Mouse (Mus musculus): ENCODE data around the gene Zscan26. TPM values are rescaled to one million over a fixed set of nuclear protein-coding genes. Genes with fewer than 3 reads are reported as not detected.

Gene Zscan26
- total RNA-seq, 2 experiments from 2014 or later, result 1.7 to 4.8 TPM

DNA sequence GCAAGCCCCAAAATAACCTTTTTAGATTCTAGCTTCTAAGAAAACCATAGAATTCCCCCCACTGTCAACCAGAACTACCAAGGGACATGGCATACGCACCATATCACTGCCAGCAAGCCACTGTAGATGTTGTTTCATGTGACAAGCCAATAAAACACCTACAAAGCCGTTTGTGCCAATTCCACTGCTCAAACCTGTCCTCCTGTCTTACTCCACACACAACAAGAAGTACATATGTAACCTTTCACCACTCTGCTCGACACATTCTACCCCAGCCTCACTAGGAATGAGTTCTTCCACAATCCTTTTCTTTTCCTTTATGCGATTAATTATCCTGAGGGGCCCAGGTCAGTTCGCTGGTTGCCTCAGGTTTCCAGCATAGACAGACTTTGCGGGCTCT is 57.9 kb downstream of the Zscan26 start:
- no peak for ATAC-seq (replicated peaks; ENCODE audit: low FRiP score, poor library complexity, severe bottlenecking)

DNA sequence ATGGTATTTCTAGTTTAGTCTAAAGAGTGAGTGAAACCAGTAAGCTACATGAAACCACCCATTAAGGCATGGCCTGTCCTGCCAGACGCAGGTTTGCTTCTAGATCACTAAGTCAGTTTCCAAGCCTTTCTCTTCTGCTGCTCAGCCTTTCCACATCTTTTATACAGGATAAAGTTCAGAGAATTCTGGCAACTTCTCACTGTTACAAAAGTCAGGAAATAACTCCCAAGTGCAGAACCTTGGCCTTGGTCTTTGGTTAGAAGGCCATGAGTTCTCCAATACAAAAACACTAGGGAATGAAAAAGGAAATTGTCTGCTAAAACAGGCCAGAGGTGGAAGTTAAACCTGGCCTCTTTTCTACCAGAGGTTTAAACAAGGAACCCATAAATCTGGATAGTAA is 58.3 kb downstream of the Zscan26 start:
- ATAC-seq (replicated peaks; ENCODE audit: low FRiP score, poor library complexity, severe bottlenecking), result no peak

Other genes with a start within 250 kb of the Zscan26 start
- gene Gpx5, start 161.0 kb downstream of the Zscan26 start, total RNA-seq (2015; ENCODE audit: low replicate concordance), result not detected in 2 replicates
- gene Gpx5, start 161.0 kb downstream of the Zscan26 start, total RNA-seq (2017; ENCODE audit: low replicate concordance), result not detected in 2 replicates
- not detected in 2 replicates for gene Gpx6, start 141.6 kb downstream of the Zscan26 start, total RNA-seq (2015; ENCODE audit: low replicate concordance)
- gene Gpx6, start 141.6 kb downstream of the Zscan26 start, total RNA-seq (2017; ENCODE audit: low replicate concordance), result not detected in 2 replicates
- not detected in 2 replicates for gene Olfr1367, start 106.8 kb downstream of the Zscan26 start, total RNA-seq (2015; ENCODE audit: low replicate concordance)
- gene Olfr1367, start 106.8 kb downstream of the Zscan26 start, total RNA-seq (2017; ENCODE audit: low replicate concordance), result not detected in 2 replicates
- 0.84 TPM in 1 of 2 replicates, not detected in the other for gene Zscan12, start 90.9 kb downstream of the Zscan26 start, total RNA-seq (2015; ENCODE audit: low replicate concordance)
- gene Zscan12, start 90.9 kb downstream of the Zscan26 start, total RNA-seq (2017; ENCODE audit: low replicate concordance), result 0.70 and 1.4 TPM in 2 replicates
- gene Zkscan3, start 51.0 kb downstream of the Zscan26 start, total RNA-seq (2015; ENCODE audit: low replicate concordance), result 16.9 and 23.6 TPM in 2 replicates
- gene Zkscan3, start 51.0 kb downstream of the Zscan26 start, total RNA-seq (2017; ENCODE audit: low replicate concordance), result 13.9 and 19.9 TPM in 2 replicates
- not detected in 2 replicates for gene Pgbd1, start 12.7 kb downstream of the Zscan26 start, total RNA-seq (2015; ENCODE audit: low replicate concordance)
- 1.1 TPM in 1 of 2 replicates, not detected in the other for gene Pgbd1, start 12.7 kb downstream of the Zscan26 start, total RNA-seq (2017; ENCODE audit: low replicate concordance)
- 1.3 TPM in 1 of 2 replicates, not detected in the other for gene Nkapl, start 14.8 kb upstream of the Zscan26 start, total RNA-seq (2015; ENCODE audit: low replicate concordance)
- not detected in 2 replicates for gene Nkapl, start 14.8 kb upstream of the Zscan26 start, total RNA-seq (2017; ENCODE audit: low replicate concordance)
- gene Zkscan4, start 25.2 kb upstream of the Zscan26 start, total RNA-seq (2015; ENCODE audit: low replicate concordance), result not detected in 2 replicates
- not detected in 2 replicates for gene Zkscan4, start 25.2 kb upstream of the Zscan26 start, total RNA-seq (2017; ENCODE audit: low replicate concordance)
- not detected in 2 replicates for gene Gm10065, start 25.7 kb upstream of the Zscan26 start, total RNA-seq (2015; ENCODE audit: low replicate concordance)
- not detected in 2 replicates for gene Gm10065, start 25.7 kb upstream of the Zscan26 start, total RNA-seq (2017; ENCODE audit: low replicate concordance)
- gene AK157302, start 41.5 kb upstream of the Zscan26 start, total RNA-seq (2015; ENCODE audit: low replicate concordance), result 0.77 and 5.6 TPM in 2 replicates
- 7.8 and 15.1 TPM in 2 replicates for gene AK157302, start 41.5 kb upstream of the Zscan26 start, total RNA-seq (2017; ENCODE audit: low replicate concordance)
- 12.1 TPM in 1 of 2 replicates, not detected in the other for gene Gm11273, start 47.7 kb upstream of the Zscan26 start, total RNA-seq (2015; ENCODE audit: low replicate concordance)
- 1.3 TPM in 1 of 2 replicates, not detected in the other for gene Gm11273, start 47.7 kb upstream of the Zscan26 start, total RNA-seq (2017; ENCODE audit: low replicate concordance)
- gene Zkscan8, start 77.4 kb upstream of the Zscan26 start, total RNA-seq (2015; ENCODE audit: low replicate concordance), result 2.1 and 5.4 TPM in 2 replicates
- 1.7 and 3.4 TPM in 2 replicates for gene Zkscan8, start 77.4 kb upstream of the Zscan26 start, total RNA-seq (2017; ENCODE audit: low replicate concordance)
- gene Olfr1366, start 89.1 kb upstream of the Zscan26 start, total RNA-seq (2015; ENCODE audit: low replicate concordance), result not detected in 2 replicates
- not detected in 2 replicates for gene Olfr1366, start 89.1 kb upstream of the Zscan26 start, total RNA-seq (2017; ENCODE audit: low replicate concordance)
- not detected in 2 replicates for gene Olfr1535, start 106.2 kb upstream of the Zscan26 start, total RNA-seq (2015; ENCODE audit: low replicate concordance)
- 0.84 TPM in 1 of 2 replicates, not detected in the other for gene Olfr1535, start 106.2 kb upstream of the Zscan26 start, total RNA-seq (2017; ENCODE audit: low replicate concordance)
- gene Olfr1364, start 128.0 kb upstream of the Zscan26 start, total RNA-seq (2015; ENCODE audit: low replicate concordance), result not detected in 2 replicates
- gene Olfr1364, start 128.0 kb upstream of the Zscan26 start, total RNA-seq (2017; ENCODE audit: low replicate concordance), result not detected in 2 replicates
- not detected in 2 replicates for gene Olfr1362, start 160.3 kb upstream of the Zscan26 start, total RNA-seq (2015; ENCODE audit: low replicate concordance)
- not detected in 2 replicates for gene Olfr1362, start 160.3 kb upstream of the Zscan26 start, total RNA-seq (2017; ENCODE audit: low replicate concordance)
- gene Olfr11, start 188.8 kb upstream of the Zscan26 start, total RNA-seq (2015; ENCODE audit: low replicate concordance), result not detected in 2 replicates
- not detected in 2 replicates for gene Olfr11, start 188.8 kb upstream of the Zscan26 start, total RNA-seq (2017; ENCODE audit: low replicate concordance)
- not detected in 2 replicates for gene Olfr1361, start 209.7 kb upstream of the Zscan26 start, total RNA-seq (2015; ENCODE audit: low replicate concordance)
- not detected in 2 replicates for gene Olfr1361, start 209.7 kb upstream of the Zscan26 start, total RNA-seq (2017; ENCODE audit: low replicate concordance)
- gene Olfr1360, start 223.7 kb upstream of the Zscan26 start, total RNA-seq (2015; ENCODE audit: low replicate concordance), result not detected in 2 replicates
- gene Olfr1360, start 223.7 kb upstream of the Zscan26 start, total RNA-seq (2017; ENCODE audit: low replicate concordance), result not detected in 2 replicates
- gene Olfr1359, start 244.4 kb upstream of the Zscan26 start, total RNA-seq (2015; ENCODE audit: low replicate concordance), result not detected in 2 replicates
- 0.34 and 0.42 TPM in 2 replicates for gene Olfr1359, start 244.4 kb upstream of the Zscan26 start, total RNA-seq (2017; ENCODE audit: low replicate concordance)